Mouse (Mus musculus): ENCODE results near the gene Svep1. TPM values are rescaled to one million over a fixed set of nuclear protein-coding genes. Genes with fewer than 3 reads are reported as not detected.

The Svep1 gene
- polyA plus RNA-seq, 1 experiment from 2014 or later, result 0.22 TPM

DNA sequence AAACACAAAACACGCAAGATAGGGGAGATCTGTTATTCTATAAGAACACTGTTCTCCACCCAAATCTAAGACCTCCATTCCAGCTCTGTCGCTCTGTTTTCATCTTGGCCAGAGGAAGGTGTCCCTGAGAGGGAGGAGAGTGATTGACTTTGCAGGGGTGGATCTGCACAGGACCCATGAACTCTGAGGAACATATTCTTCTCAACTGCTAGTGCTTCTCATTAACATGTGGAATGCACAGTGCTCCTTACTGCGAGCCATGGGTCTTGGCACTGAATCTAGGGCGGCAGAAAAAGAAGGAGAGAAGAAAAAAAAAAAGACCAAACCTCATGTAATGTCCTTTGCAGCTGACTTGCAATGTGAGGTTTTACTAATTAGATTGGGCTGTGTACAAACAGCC, 9.4 kb downstream of the Svep1 start:
- Histone ChIP-seq H3K4me2 (no peak overlapping the region), H3K27ac (no peak overlapping the region), H3K27me3 (no peaks in the 10 kb centered on the region), H3K4me3 (no peak overlapping the region), H3K9me3 (replicated peaks) (no peaks in the 10 kb centered on the region), H3K36me3 (ENCODE audit: poor library complexity, severe bottlenecking) (no peaks in the 10 kb centered on the region), H3K4me1 (no peaks in the 10 kb centered on the region), H3K9ac (no peak overlapping the region)
- WGBS, result 83% methylated on average over 4 of the region's 4 CpGs
- no peak for ATAC-seq

DNA sequence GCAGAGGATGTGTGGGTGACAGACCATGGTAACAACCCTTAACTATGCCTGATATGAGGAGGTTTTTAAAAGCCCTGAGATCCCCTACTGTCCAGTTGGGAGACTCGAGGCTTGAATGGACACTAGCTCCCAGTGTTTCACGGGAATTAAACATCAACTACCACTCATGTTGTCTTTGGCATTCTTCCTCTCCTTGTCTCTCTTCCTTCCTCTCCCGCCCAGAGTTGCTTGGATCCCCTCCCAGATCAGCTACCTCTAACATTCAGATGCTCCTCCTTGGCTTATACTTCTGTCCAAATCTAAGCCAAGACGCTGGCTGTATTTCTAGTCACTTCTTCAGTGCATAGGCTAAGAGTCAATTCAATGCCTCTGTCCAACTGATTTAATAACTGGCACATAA, 9.9 kb downstream of the Svep1 start:
- Histone ChIP-seq H3K27me3 (no peaks in the 10 kb centered on the region), H3K36me3 (ENCODE audit: poor library complexity, severe bottlenecking) (no peaks in the 10 kb centered on the region), H3K9me3 (replicated peaks) (no peaks in the 10 kb centered on the region), H3K4me2 (no peak overlapping the region), H3K4me1 (no peaks in the 10 kb centered on the region), H3K4me3 (no peak overlapping the region), H3K9ac (no peak overlapping the region), H3K27ac (no peak overlapping the region)
- 87% methylated on average over 4 of the region's 4 CpGs for WGBS
- no peak for ATAC-seq

GRCm38 (mm10) chr4:58195936-58196335, 10.7 kb downstream of the Svep1 start:
- WGBS, result 91% methylated on average over 2 of the region's 2 CpGs
- no peaks in the 10 kb centered on the region for H3K27me3 ChIP-seq
- H3K4me3 ChIP-seq, result no peak overlapping the region
- ATAC-seq, result no peak
- H3K9ac ChIP-seq, result no peak overlapping the region
- no peaks in the 10 kb centered on the region for H3K9me3 ChIP-seq (replicated peaks)
- H3K36me3 ChIP-seq (ENCODE audit: poor library complexity, severe bottlenecking), result no peaks in the 10 kb centered on the region
- no peak overlapping the region for H3K4me2 ChIP-seq
- no peak overlapping the region for H3K27ac ChIP-seq
- H3K4me1 ChIP-seq, result no peaks in the 10 kb centered on the region

DNA sequence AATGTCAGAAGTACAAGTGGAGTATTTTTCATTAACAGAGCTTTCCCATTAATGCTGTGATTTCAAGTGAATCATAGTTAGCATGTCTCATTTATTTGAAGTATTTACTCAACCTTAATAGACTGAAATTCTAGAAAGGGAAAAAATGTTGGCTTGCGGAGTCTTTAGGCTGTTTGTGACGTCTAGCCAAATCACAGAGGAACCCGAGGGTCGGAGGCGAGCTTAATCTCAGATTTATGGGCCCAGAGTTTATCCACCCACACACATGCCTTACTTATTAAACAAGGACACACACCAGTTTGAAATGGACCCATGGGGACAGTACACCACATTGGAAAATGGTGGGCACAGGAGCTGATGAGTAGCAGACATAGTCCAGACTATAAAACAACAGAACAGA, 17.4 kb downstream of the Svep1 start:
- WGBS, result 90% methylated on average over 5 of the region's 5 CpGs
- no peak for ATAC-seq
- Histone ChIP-seq H3K9me3 (replicated peaks) (no peaks in the 10 kb centered on the region), H3K27ac (no peak overlapping the region), H3K27me3 (no peaks in the 10 kb centered on the region), H3K4me1 (no peaks in the 10 kb centered on the region), H3K4me2 (no peak overlapping the region), H3K36me3 (ENCODE audit: poor library complexity, severe bottlenecking) (no peaks in the 10 kb centered on the region), H3K9ac (no peak overlapping the region), H3K4me3 (no peak overlapping the region)

GRCm38 (mm10) chr4:58185401-58185800, 21.3 kb downstream of the Svep1 start:
- no peak overlapping the region for H3K9ac ChIP-seq
- no peaks in the 10 kb centered on the region for H3K27me3 ChIP-seq
- no peak overlapping the region for H3K4me3 ChIP-seq
- H3K9me3 ChIP-seq (replicated peaks), result no peaks in the 10 kb centered on the region
- H3K4me1 ChIP-seq, result no peaks in the 10 kb centered on the region
- H3K27ac ChIP-seq, result no peak overlapping the region
- no peak overlapping the region for H3K4me2 ChIP-seq
- no peaks in the 10 kb centered on the region for H3K36me3 ChIP-seq (ENCODE audit: poor library complexity, severe bottlenecking)
- WGBS, result 87% methylated on average over 3 of the region's 3 CpGs
- no peak for ATAC-seq

- ATAC-seq, result no peak
- H3K4me2 ChIP-seq, result no peak overlapping the region
- no peak overlapping the region for H3K4me3 ChIP-seq
- H3K36me3 ChIP-seq (ENCODE audit: poor library complexity, severe bottlenecking), result no peaks in the 10 kb centered on the region
- no peak overlapping the region for H3K27ac ChIP-seq
- no peaks in the 10 kb centered on the region for H3K27me3 ChIP-seq
- WGBS, result 83% methylated on average over 5 of the region's 5 CpGs
- no peak overlapping the region for H3K9ac ChIP-seq
- H3K9me3 ChIP-seq (replicated peaks), result no peaks in the 10 kb centered on the region
- no peaks in the 10 kb centered on the region for H3K4me1 ChIP-seq
These were observed 21.8 kb downstream of the Svep1 start for GRCm38 (mm10) chr4:58184681-58185341.

DNA sequence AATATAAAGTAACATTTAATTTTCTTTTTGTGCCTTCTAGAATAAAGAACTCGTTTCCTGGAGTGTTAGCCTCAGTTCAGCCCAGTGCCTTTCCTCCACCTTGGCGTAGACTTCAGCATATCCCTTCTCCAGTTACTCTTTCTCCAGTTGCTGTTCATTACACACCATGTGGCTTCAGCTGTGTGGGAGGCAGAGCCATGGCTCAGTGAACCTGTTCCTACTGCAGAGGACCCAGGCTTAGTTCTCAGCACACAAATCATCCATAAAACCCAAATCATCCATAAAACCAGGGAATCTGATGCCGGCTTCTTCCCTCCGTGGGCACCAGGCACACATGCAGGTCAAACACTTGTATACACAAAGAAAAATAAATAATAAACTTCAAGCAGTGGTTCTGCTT, 22.8 kb downstream of the Svep1 start:
- no peaks in the 10 kb centered on the region for H3K36me3 ChIP-seq (ENCODE audit: poor library complexity, severe bottlenecking)
- no peak overlapping the region for H3K4me2 ChIP-seq
- WGBS, result 90% methylated on average over 4 of the region's 4 CpGs
- H3K9ac ChIP-seq, result no peak overlapping the region
- no peak for ATAC-seq
- H3K9me3 ChIP-seq (replicated peaks), result no peaks in the 10 kb centered on the region
- H3K4me3 ChIP-seq, result no peak overlapping the region
- H3K27ac ChIP-seq, result no peak overlapping the region
- no peaks in the 10 kb centered on the region for H3K27me3 ChIP-seq
- no peaks in the 10 kb centered on the region for H3K4me1 ChIP-seq

- no peaks in the 10 kb centered on the region for H3K9me3 ChIP-seq (replicated peaks)
- no peak overlapping the region for H3K27ac ChIP-seq
- 89% methylated on average over 6 of the region's 6 CpGs for WGBS
These were observed 28.2 kb downstream of the Svep1 start for GRCm38 (mm10) chr4:58178489-58178888.

GRCm38 (mm10) chr4:58177256-58177655, 29.4 kb downstream of the Svep1 start:
- no peaks in the 10 kb centered on the region for H3K27me3 ChIP-seq
- H3K4me2 ChIP-seq, result no peak overlapping the region
- no peaks in the 10 kb centered on the region for H3K9me3 ChIP-seq (replicated peaks)
- no peaks in the 10 kb centered on the region for H3K36me3 ChIP-seq (ENCODE audit: poor library complexity, severe bottlenecking)
- WGBS, result 88% methylated on average over 12 of the region's 15 CpGs
- no peak overlapping the region for H3K4me3 ChIP-seq
- no peaks in the 10 kb centered on the region for H3K4me1 ChIP-seq
- no peak overlapping the region for H3K27ac ChIP-seq
- no peak overlapping the region for H3K9ac ChIP-seq
- no peak for ATAC-seq

More at GRCm38 (mm10) chr4:58178489-58178888, 28.2 kb downstream of the Svep1 start:
- no peak overlapping the region for H3K4me3 ChIP-seq
- H3K9ac ChIP-seq, result no peak overlapping the region
- no peaks in the 10 kb centered on the region for H3K36me3 ChIP-seq (ENCODE audit: poor library complexity, severe bottlenecking)
- ATAC-seq, result no peak
- H3K27me3 ChIP-seq, result no peaks in the 10 kb centered on the region
- H3K4me2 ChIP-seq, result no peak overlapping the region
- H3K4me1 ChIP-seq, result no peaks in the 10 kb centered on the region

- H3K27me3 ChIP-seq, result no peaks in the 10 kb centered on the region
- no peak overlapping the region for H3K4me2 ChIP-seq
- H3K4me3 ChIP-seq, result no peak overlapping the region
- 78% methylated on average over 4 of the region's 4 CpGs for WGBS
- ATAC-seq, result no peak
- no peaks in the 10 kb centered on the region for H3K4me1 ChIP-seq
- no peaks in the 10 kb centered on the region for H3K9me3 ChIP-seq (replicated peaks)
- H3K27ac ChIP-seq, result no peak overlapping the region
- H3K9ac ChIP-seq, result no peak overlapping the region
- H3K36me3 ChIP-seq (ENCODE audit: poor library complexity, severe bottlenecking), result no peaks in the 10 kb centered on the region
These were observed 32.1 kb downstream of the Svep1 start for GRCm38 (mm10) chr4:58174435-58174987.

DNA sequence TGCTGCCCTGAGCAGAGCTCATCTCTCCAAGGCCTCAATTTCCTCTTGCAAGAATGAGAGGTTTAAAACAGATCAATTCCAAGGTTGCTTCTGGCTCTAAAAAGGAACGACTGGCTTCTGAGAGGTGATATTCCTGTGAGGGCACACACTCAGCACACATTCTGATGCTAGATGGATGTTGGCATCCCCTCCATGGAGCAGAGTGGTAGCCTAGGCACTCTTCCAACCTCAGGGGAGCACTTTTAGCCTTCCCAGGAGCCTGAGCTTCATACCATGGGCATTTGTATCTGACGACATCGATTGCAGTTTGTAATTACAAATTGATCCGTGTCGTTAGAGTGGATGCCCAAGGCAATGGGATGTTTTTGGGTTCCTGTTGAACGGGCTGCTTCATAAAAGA, 33.3 kb downstream of the Svep1 start:
- Histone ChIP-seq H3K9ac (no peak overlapping the region), H3K27ac (no peak overlapping the region), H3K9me3 (replicated peaks) (no peaks in the 10 kb centered on the region), H3K4me3 (no peak overlapping the region), H3K4me1 (no peaks in the 10 kb centered on the region), H3K4me2 (no peak overlapping the region), H3K27me3 (no peaks in the 10 kb centered on the region), H3K36me3 (ENCODE audit: poor library complexity, severe bottlenecking) (no peaks in the 10 kb centered on the region)
- no peak for ATAC-seq
- 83% methylated on average over 6 of the region's 6 CpGs for WGBS

GRCm38 (mm10) chr4:58170430-58170829, 36.2 kb downstream of the Svep1 start:
- Histone ChIP-seq H3K36me3 (ENCODE audit: poor library complexity, severe bottlenecking) (no peaks in the 10 kb centered on the region), H3K9ac (no peak overlapping the region), H3K27ac (no peak overlapping the region), H3K9me3 (replicated peaks) (no peaks in the 10 kb centered on the region), H3K4me2 (no peak overlapping the region), H3K27me3 (no peaks in the 10 kb centered on the region), H3K4me3 (no peak overlapping the region), H3K4me1 (no peaks in the 10 kb centered on the region)
- ATAC-seq, result no peak
- WGBS, result 81% methylated on average over 5 of the region's 5 CpGs

DNA sequence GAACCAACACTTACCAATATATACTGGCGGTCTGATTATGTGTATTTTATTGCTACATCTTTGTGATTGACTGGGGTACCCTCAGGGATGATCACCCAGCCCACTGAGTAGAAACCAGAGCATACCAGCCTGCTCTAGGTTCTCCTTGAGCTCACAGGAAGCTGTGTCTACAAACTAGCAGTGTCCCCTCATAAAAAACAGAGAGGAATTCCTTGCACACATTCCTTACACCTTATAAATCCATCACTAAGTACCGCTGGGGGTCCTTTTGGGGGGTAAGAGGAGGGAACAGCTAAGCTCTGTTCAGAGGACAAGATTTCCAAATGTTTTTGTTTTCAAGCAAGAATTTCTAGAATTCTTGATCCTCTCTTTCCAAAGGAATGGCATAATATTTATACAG, 36.7 kb downstream of the Svep1 start:
- no peak overlapping the region for H3K9ac ChIP-seq
- no peaks in the 10 kb centered on the region for H3K27me3 ChIP-seq
- H3K4me1 ChIP-seq, result no peaks in the 10 kb centered on the region
- H3K27ac ChIP-seq, result no peak overlapping the region
- no peak overlapping the region for H3K4me2 ChIP-seq
- no peak for ATAC-seq
- no peaks in the 10 kb centered on the region for H3K36me3 ChIP-seq (ENCODE audit: poor library complexity, severe bottlenecking)
- 91% methylated on average over 2 of the region's 2 CpGs for WGBS
- no peak overlapping the region for H3K4me3 ChIP-seq
- no peaks in the 10 kb centered on the region for H3K9me3 ChIP-seq (replicated peaks)

Data from forebrain, embryonic 13.5 days (tissue).